Comparison of ENCODE assay signal across 22 mouse cellular contexts in genomic region chr2:105228416-105228815, GRCm38 (mm10). TPM values are rescaled to one million over a fixed set of nuclear protein-coding genes. Genes with fewer than 3 reads are reported as not detected.
DNase-seq lines count a peak whose midpoint lies in the region; ATAC-seq lines count a peak whose summit lies in the region.
"Had no signal": no experiment of that assay in that cellular context is flagged by ENCODE, and none has a peak within 500 bp of the region (broad histone marks: within the 10 kb centered on the region; RNA-seq: fewer than 3 reads in every experiment).

No protein-coding gene starts in this region.

- H3K27me3 ChIP-seq in heart, embryonic 16.5 days (ENCODE audit: control insufficient read depth, insufficient read depth, low read length), result no peaks in the 10 kb centered on the region
- H3K27me3 ChIP-seq in kidney, embryonic 15.5 days, result peaks cover 7% of the 10 kb centered on the region; the same call in 1 of the 2 replicates
- H3K27me3 ChIP-seq: Patski had no signal

- H3K4me3 ChIP-seq in heart, embryonic 16.5 days (ENCODE audit: low read length), result no peak overlapping the region
- no peak overlapping the region for H3K4me3 ChIP-seq in kidney, embryonic 15.5 days (replicated peaks)
- H3K4me3 ChIP-seq: forebrain, embryonic 10.5 days; hindbrain, embryonic 12.5 days; megakaryocyte, embryonic 14.5 days; neural tube, embryonic 13.5 days had no signal

- no peaks in the 10 kb centered on the region for H3K36me3 ChIP-seq in heart, embryonic 16.5 days (ENCODE audit: control insufficient read depth, insufficient read depth)
- H3K36me3 ChIP-seq in kidney, embryonic 15.5 days, result no peaks in the 10 kb centered on the region
- H3K36me3 ChIP-seq: forebrain, embryonic 10.5 days; hindbrain, embryonic 12.5 days; neural tube, embryonic 13.5 days had no signal

- H3K27ac ChIP-seq in heart, embryonic 16.5 days (ENCODE audit: low read length), result peak overlapping the region; percentile 12
- 0 out of 2 replicates have a peak overlapping the region, but pooled peaks have one; percentile 2 for H3K27ac ChIP-seq in kidney, embryonic 15.5 days
- H3K27ac ChIP-seq: forebrain, embryonic 10.5 days; hindbrain, embryonic 12.5 days; neural tube, embryonic 13.5 days had no signal

- peak; percentile 80 for ATAC-seq in heart, embryonic 16.5 days (replicated peaks; ENCODE audit: extremely low read depth, insufficient read depth, low FRiP score)
- no peak for ATAC-seq in kidney, embryonic 15.5 days (replicated peaks; ENCODE audit: low FRiP score)
- ATAC-seq: Patski had no signal

- H3K4me1 ChIP-seq in heart, embryonic 16.5 days (ENCODE audit: control insufficient read depth, insufficient read depth, low read length), result peaks cover 47% of the 10 kb centered on the region
- peaks cover 65% of the 10 kb centered on the region for H3K4me1 ChIP-seq in kidney, embryonic 15.5 days

- peak; percentile 93 for DNase-seq in heart, adult 11 months
- no peak for DNase-seq in heart, postnatal 25 days (ENCODE audit: low spot score)
- DNase-seq in 3T3-L1 (ENCODE audit: low read depth, low spot score), result peak; percentile 55
- DNase-seq in layer of hippocampus, adult 8-10 months (ENCODE audit: low spot score in 2 of 2), result no peak
- DNase-seq in urinary bladder, adult 18-20 months (ENCODE audit: low spot score in 2 of 2), result no peak
- DNase-seq in ovary, postnatal 10 days (ENCODE audit: low spot score), result no peak
- DNase-seq: B cell, adult 2 months; cerebellum, adult 8-10 months; gastrocnemius, postnatal 36 days; liver; lung, embryonic 14.5 days; thymus, postnatal 14 days had no signal

- H3K9me3 ChIP-seq in heart, embryonic 16.5 days (replicated peaks; ENCODE audit: control insufficient read depth, low read length), result no peaks in the 10 kb centered on the region
- no peaks in the 10 kb centered on the region for H3K9me3 ChIP-seq in kidney, embryonic 15.5 days (replicated peaks)
- H3K9me3 ChIP-seq: forebrain, embryonic 10.5 days; hindbrain, embryonic 12.5 days; neural tube, embryonic 13.5 days had no signal

- WGBS in heart, embryonic 16.5 days, result 27% methylated on average over 2 of the region's 2 CpGs
- 53% methylated on average over 2 of the region's 2 CpGs for WGBS in kidney, embryonic 15.5 days

- intact Hi-C loops in heart, postnatal 25 days (cut with DNase I), result loop anchor here (10.0 kb wide), 1 partner anchor 124 kb away; no protein-coding TSS in a partner anchor

- no peak overlapping the region for H3K9ac ChIP-seq in heart, embryonic 16.5 days (ENCODE audit: low read length)
- H3K9ac ChIP-seq in kidney, embryonic 15.5 days, result no peak overlapping the region
- H3K9ac ChIP-seq: hindbrain, embryonic 12.5 days; lung, embryonic 14.5 days; neural tube, embryonic 13.5 days had no signal

- no peak overlapping the region for H3K4me2 ChIP-seq in heart, embryonic 16.5 days (ENCODE audit: low read depth, low read length)
- H3K4me2 ChIP-seq in kidney, embryonic 15.5 days, result no peak overlapping the region
- H3K4me2 ChIP-seq: hindbrain, embryonic 12.5 days; lung, embryonic 14.5 days; neural tube, embryonic 13.5 days had no signal

RNA-seq across cellular contexts. Expression of gene Them7, which starts 4.3 kb away (rescaled TPM):
- total RNA-seq in heart, postnatal 25 days (2021), result 1 to 10 TPM; 1.8 to 2.0 TPM
- polyA plus RNA-seq in heart, embryonic 16.5 days (2015; fragmentation: Nextera tagmentation; extraction: Ambion mirVana), result 0.98 and 1.0 TPM in 2 replicates
- polyA plus RNA-seq in kidney, embryonic 15.5 days (2015; fragmentation: Nextera tagmentation; extraction: Ambion mirVana), result 2.1 and 3.0 TPM in 2 replicates
- total RNA-seq in layer of hippocampus, adult 8-10 months (2022), result not detected
- total RNA-seq: gastrocnemius, postnatal 36 days; layer of hippocampus, postnatal 25 days; left cerebral cortex, postnatal 25 days had no signal
- polyA plus RNA-seq: cortical plate, adult 2 months; neural tube, embryonic 13.5 days had no signal

Comparison
In these comparisons a context has a peak if more than half of its experiments do, and no peak if none do; other contexts are left out.
1. DNase-seq: peak in heart, adult 11 months (single experiment) and 3T3-L1 (single experiment); none in heart, postnatal 25 days (single experiment), layer of hippocampus, adult 8-10 months (0 of 2), urinary bladder, adult 18-20 months (0 of 2) and ovary, postnatal 10 days (single experiment).